Mouse (Mus musculus) thymus, adult 2 months (tissue): ENCODE measurements around the gene Helq.

Experiments
- CTCF ChIP-seq: fragments of 200-500 bp; IDR thresholded peaks from 2 replicates; pipeline ENCODE4 v1.5.1; 2012; ENCODE audit warnings: mild to moderate bottlenecking, control low read depth, low read length, moderate library complexity, borderline replicate concordance; ENCODE audit not compliant: control insufficient read depth, poor library complexity, insufficient read depth; ENCODE audit errors: extremely low read depth
- POLR2A ChIP-seq: fragments of 200-500 bp; IDR thresholded peaks from 2 replicates; pipeline ENCODE4 v1.6.1; 2012; ENCODE audit warnings: mild to moderate bottlenecking, low read length, control low read depth, moderate library complexity; ENCODE audit not compliant: control insufficient read depth, poor library complexity, insufficient read depth; ENCODE audit errors: extremely low read depth

DNA sequence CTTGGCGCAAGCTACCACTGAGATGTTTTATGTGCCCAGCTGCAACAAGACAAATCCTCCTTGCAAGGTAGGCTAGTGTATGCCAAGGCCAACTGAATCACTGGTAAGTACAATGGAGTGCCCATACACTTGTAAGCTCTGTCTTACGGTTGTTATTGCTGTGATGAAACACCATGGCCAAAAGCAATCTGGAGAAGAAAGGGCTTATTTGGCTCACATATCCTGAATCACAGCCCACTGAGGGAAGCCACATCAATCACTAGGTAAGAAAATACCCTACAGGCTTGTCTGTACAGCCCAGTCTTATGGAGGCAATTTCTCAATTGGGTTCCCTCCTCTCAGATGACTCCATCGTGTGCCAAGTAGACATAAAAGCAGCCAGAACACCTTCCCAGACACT lies 30.3 kb upstream of the Helq start:
- TF ChIP-seq CTCF: no peak
- no peak for TF ChIP-seq POLR2A
